Mouse (Mus musculus) bone marrow, adult 2 months (tissue): Measurements from ENCODE around the gene Lexm.

Source experiments
- CTCF ChIP-seq: fragments of 200-500 bp; IDR thresholded peaks from 2 replicates; pipeline ENCODE4 v1.5.1; 2011; ENCODE audit warnings: low read length, control low read depth; ENCODE audit not compliant: control insufficient read depth, insufficient read depth
- POLR2A ChIP-seq: fragments of 200-500 bp; IDR thresholded peaks from 2 replicates; pipeline ENCODE4 v1.6.1; 2011; ENCODE audit warnings: low read depth, mild to moderate bottlenecking, control low read depth, low read length, borderline replicate concordance; ENCODE audit not compliant: control insufficient read depth

GRCm38 (mm10) chr4:106614881-106615280 lies 2.2 kb downstream of the Lexm start:
- TF ChIP-seq POLR2A (no peak), CTCF (no peak)
